Mouse (Mus musculus) heart, embryonic 11.5 days (tissue): ENCODE measurements at regions not wholly inside any gene's neighbourhood (a gene's known extent, or its start where the extent isn't known, plus 50 kb on each side); places are given as distances from the start of the nearest gene placed in this dataset.

Source experiments
- ATAC-seq: fragments of 200-750 bp; cut with Nextera tagmentation; replicated peaks from 2 replicates; pipeline ENCODE4 v1.8.0; 2017; ENCODE audit warnings: moderate library complexity; ENCODE audit not compliant: insufficient number of reproducible peaks, low FRiP score, low TSS enrichment
- H3K27ac ChIP-seq: fragments of 300-500 bp; sonication (generic); 2 replicates; pipeline ENCODE4 v1.5.1; 2014; ENCODE audit warnings: mild to moderate bottlenecking, low read depth, low read length
- H3K27me3 ChIP-seq: fragments of 300-500 bp; sonication (generic); 2 replicates; pipeline ENCODE4 v1.6.1; 2014; ENCODE audit warnings: mild to moderate bottlenecking, low read length, mixed read lengths; ENCODE audit not compliant: control insufficient read depth, insufficient read depth
- H3K36me3 ChIP-seq: fragments of 300-500 bp; sonication (generic); 2 replicates; pipeline ENCODE4 v1.6.1; 2014; ENCODE audit warnings: mild to moderate bottlenecking, low read length, moderate library complexity, mixed read lengths; ENCODE audit not compliant: control insufficient read depth, insufficient read depth
- H3K4me1 ChIP-seq: fragments of 300-500 bp; sonication (generic); 2 replicates; pipeline ENCODE4 v1.6.1; 2014; ENCODE audit warnings: low read length; ENCODE audit not compliant: control insufficient read depth, insufficient read depth
- H3K4me2 ChIP-seq: fragments of 300-500 bp; sonication (generic); 2 replicates; pipeline ENCODE4 v1.6.1; 2014; ENCODE audit warnings: mild to moderate bottlenecking, moderate library complexity
- H3K4me3 ChIP-seq: fragments of 300-500 bp; sonication (generic); 2 replicates; pipeline ENCODE4 v1.5.1; 2014; ENCODE audit warnings: low read depth, low read length
- H3K9ac ChIP-seq: fragments of 300-500 bp; sonication (generic); 2 replicates; pipeline ENCODE4 v1.6.1; 2014; ENCODE audit warnings: mild to moderate bottlenecking, low read depth, low read length, moderate library complexity
- H3K9me3 ChIP-seq: fragments of 300-500 bp; sonication (generic); replicated peaks from 2 replicates; pipeline ENCODE4 v1.6.1; 2016; ENCODE audit warnings: low read length; ENCODE audit not compliant: control insufficient read depth
- WGBS: fragments of 180-500 bp; shearing (Covaris S2); extraction: QIAGEN DNeasy Blood & Tissue Kit; methylation state at CpG from one replicate; pipeline ENCODE4 v1.1.7; 2014; ENCODE audit not compliant: insufficient replicate concordance; 5-methylcytosine and 5-hydroxymethylcytosine counted together

DNA sequence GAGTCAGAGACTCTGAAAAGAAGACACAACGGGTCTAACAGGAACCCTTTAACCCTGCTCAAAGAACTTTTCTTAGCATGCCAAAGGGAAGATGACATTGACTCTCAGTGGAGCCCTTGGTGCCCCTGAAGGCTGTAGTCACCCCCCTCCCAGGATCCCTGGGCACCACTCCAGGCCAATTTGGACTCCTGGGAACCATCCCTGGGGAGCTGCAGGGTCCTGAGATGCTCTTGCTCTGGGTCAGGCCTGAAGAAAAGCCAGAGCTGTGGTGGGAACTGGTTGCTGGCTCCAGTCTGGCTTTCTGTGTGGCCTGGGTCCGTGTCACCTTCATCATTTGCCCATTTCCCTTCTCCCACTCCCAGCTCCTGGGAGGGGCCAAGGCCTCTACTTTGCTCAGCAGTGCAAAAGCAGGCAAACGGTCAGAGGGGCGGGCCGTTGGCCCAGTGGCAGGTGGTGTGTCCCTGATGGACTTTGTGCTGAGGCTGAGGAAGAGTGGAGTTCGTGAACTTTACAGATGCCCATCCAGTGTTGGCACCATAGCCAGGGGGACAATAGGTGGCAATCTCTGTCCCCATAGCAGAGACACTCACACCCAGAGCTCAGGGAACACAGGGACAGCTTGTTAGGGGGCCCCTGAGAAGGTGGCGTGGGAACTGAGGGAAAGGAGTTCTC, 69.1 kb upstream of the Ccnd1 start:
- H3K27ac ChIP-seq = no peak overlapping the region
- no peaks in the 10 kb centered on the region for H3K27me3 ChIP-seq
- no peaks in the 10 kb centered on the region for H3K4me1 ChIP-seq
- WGBS = 71% methylated on average over 7 of the region's 7 CpGs
- no peak overlapping the region for H3K4me3 ChIP-seq
- H3K4me2 ChIP-seq = no peak overlapping the region
- no peak for ATAC-seq
- no peak overlapping the region for H3K9ac ChIP-seq
- no peaks in the 10 kb centered on the region for H3K9me3 ChIP-seq
- H3K36me3 ChIP-seq = no peaks in the 10 kb centered on the region

DNA sequence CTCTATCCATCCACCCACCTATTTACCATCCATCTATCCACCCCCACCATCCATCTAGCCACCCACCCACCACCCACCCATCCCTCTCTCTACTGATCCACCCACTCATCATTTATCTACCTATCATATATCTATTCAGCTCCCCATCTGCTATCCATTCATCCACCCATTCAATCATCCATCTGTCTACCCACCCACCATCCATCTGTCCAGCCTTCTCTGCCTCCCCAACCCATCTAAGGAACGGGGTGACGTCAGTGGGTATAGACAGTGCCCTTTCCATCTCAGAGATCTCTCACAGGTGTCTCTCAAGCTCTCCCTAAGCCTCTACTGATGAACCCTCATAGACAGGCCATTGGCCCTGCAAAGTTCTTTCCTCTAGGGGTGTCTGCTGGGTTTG, 67.5 kb upstream of the Ccnd1 start:
- ATAC-seq = no peak
- H3K9ac ChIP-seq = no peak overlapping the region
- no peak overlapping the region for H3K27ac ChIP-seq
- no peaks in the 10 kb centered on the region for H3K27me3 ChIP-seq
- no peak overlapping the region for H3K4me2 ChIP-seq
- H3K36me3 ChIP-seq = no peaks in the 10 kb centered on the region
- WGBS = 80% methylated on average over 2 of the region's 2 CpGs
- no peaks in the 10 kb centered on the region for H3K9me3 ChIP-seq
- no peak overlapping the region for H3K4me3 ChIP-seq
- no peaks in the 10 kb centered on the region for H3K4me1 ChIP-seq

DNA sequence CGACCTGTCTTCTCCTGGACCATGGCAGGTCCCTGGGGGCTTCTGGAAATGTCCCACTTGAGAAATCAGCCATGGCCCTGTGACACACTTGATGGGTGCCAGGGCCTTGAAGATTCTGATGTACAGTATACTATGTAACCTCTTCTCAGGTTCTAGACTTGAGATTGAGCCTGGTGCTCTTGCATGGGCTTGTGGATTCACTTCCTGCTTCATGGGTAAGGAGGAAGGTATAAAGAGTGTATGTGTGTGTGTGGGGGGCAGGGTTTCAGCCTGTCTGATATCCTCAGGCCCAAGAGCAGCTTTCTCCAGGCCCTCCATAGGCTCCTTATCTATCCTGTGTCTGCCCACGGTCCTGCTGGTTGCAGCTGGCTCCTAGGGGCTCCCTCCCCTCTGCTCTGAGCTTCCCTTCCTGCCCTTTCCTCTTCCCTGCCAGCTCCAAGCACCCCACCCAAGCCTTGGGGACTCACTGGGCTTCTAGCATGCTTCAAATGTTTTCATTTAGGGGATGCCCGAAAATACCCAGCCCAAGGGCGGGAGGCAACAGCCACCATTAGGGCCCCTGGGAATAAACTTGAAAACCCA, 61.9 kb upstream of the Ccnd1 start:
- H3K4me1 ChIP-seq = peaks cover 5% of the 10 kb centered on the region; the same call in 1 of the 2 replicates
- H3K27ac ChIP-seq = no peak overlapping the region
- H3K9ac ChIP-seq = no peak overlapping the region
- no peaks in the 10 kb centered on the region for H3K9me3 ChIP-seq
- H3K4me3 ChIP-seq = no peak overlapping the region
- 32% methylated on average over 4 of the region's 4 CpGs for WGBS
- H3K27me3 ChIP-seq = no peaks in the 10 kb centered on the region
- no peak for ATAC-seq
- H3K36me3 ChIP-seq = no peaks in the 10 kb centered on the region
- H3K4me2 ChIP-seq = no peak overlapping the region

DNA sequence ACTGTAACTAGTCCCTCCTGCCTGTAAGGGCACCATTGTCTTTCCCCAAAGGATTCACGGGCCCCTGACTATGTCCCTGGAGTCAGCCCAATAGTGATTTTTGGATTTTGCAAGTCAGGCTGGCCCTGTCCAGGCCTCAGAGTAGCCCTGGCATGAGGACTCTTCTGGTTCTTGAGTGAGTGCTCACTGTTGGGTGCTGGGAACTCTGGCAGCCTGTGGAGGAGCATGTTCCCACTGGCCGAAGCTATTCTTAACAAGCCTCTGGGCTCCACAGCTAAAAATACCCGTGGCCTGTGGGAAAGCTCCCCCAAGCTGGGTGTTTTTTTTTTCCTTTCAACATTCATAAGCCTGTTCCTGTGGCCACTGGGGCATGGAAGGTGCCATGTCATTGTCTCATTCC, 60.0 kb upstream of the Ccnd1 start:
- no peak overlapping the region for H3K4me3 ChIP-seq
- H3K27me3 ChIP-seq = no peaks in the 10 kb centered on the region
- H3K9me3 ChIP-seq = no peaks in the 10 kb centered on the region
- peaks cover 8% of the 10 kb centered on the region; the same call in 1 of the 2 replicates for H3K4me1 ChIP-seq
- H3K9ac ChIP-seq = no peak overlapping the region
- no peak for ATAC-seq
- H3K36me3 ChIP-seq = no peaks in the 10 kb centered on the region
- H3K4me2 ChIP-seq = no peak overlapping the region
- no peak overlapping the region for H3K27ac ChIP-seq
- WGBS = 49% methylated on average over 3 of the region's 3 CpGs

DNA sequence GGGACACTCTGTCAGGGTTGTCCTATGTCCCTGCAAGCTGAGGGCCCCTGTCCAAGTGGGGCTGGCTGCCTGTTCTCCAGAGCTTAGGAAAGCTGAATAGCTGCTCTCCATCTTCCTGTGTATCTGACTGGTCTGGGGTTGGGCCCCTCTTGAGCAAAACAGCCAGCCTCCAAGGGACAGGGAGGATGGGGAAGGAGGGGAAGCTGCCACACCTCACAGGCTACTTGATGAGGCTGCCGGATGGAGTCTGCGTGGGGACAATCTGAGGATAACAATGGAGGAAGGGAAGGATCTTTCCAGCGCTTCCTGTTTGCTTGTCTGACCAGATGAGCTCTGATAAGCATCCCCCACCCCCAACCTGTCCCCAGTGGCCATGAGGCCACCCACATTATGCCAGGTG, 57.1 kb upstream of the Ccnd1 start:
- 44% methylated on average over 3 of the region's 3 CpGs for WGBS
- peaks cover 8% of the 10 kb centered on the region; the same call in 1 of the 2 replicates for H3K4me1 ChIP-seq
- H3K9me3 ChIP-seq = no peaks in the 10 kb centered on the region
- no peak for ATAC-seq
- no peak overlapping the region for H3K4me2 ChIP-seq
- H3K36me3 ChIP-seq = no peaks in the 10 kb centered on the region
- H3K9ac ChIP-seq = no peak overlapping the region
- H3K27ac ChIP-seq = no peak overlapping the region
- H3K4me3 ChIP-seq = no peak overlapping the region
- H3K27me3 ChIP-seq = no peaks in the 10 kb centered on the region

DNA sequence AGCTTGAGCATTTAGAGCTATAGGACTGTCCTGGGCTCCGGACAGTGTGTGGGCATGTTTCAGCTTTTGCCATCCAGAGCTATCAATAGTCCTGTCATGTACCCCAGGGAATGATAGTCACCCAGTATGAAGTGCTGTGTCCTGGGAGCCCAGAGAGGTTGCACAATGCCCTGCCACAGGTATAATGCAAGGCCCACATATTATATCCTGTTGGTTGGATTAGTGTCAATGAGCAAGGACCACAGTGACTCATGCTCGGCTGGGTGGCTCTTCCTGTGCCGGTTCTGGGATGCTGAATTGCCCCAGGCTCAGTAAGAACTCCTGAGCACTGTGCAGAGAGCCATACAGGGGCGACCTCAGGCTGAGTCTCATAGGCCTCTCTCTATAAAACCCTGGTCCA, 54.5 kb upstream of the Ccnd1 start:
- H3K27ac ChIP-seq = no peak overlapping the region
- no peak overlapping the region for H3K9ac ChIP-seq
- WGBS = 73% methylated on average over 4 of the region's 4 CpGs
- no peaks in the 10 kb centered on the region for H3K36me3 ChIP-seq
- H3K27me3 ChIP-seq = no peaks in the 10 kb centered on the region
- peaks cover 8% of the 10 kb centered on the region; the same call in 1 of the 2 replicates for H3K4me1 ChIP-seq
- H3K4me3 ChIP-seq = no peak overlapping the region
- ATAC-seq = no peak
- no peak overlapping the region for H3K4me2 ChIP-seq
- H3K9me3 ChIP-seq = no peaks in the 10 kb centered on the region

DNA sequence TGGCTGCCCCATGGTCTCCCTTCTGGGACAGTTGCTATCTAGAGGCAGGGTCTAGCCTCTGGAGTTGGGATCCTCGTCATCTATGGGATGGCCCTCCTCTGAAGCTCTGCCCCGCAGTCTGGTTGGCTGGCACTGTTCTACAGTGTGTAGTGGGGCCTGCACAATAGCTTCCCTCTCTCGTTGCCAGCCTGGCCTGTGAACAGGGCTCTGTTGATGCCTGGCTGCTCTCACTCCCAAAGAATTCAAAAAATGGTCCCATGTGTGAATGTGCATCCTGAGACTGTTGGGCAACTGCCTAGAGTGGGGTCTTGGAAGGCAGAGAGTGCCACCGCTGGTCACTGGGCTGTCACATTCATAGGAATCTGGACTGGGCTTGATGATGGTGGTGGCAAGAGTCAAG, 53.8 kb upstream of the Ccnd1 start:
- Histone ChIP-seq H3K4me3 (no peak overlapping the region), H3K9me3 (no peaks in the 10 kb centered on the region), H3K27ac (no peak overlapping the region), H3K9ac (no peak overlapping the region), H3K27me3 (no peaks in the 10 kb centered on the region), H3K4me2 (no peak overlapping the region), H3K4me1 (peaks cover 8% of the 10 kb centered on the region; the same call in 1 of the 2 replicates), H3K36me3 (no peaks in the 10 kb centered on the region)
- WGBS = 69% methylated on average over 4 of the region's 4 CpGs
- no peak for ATAC-seq

DNA sequence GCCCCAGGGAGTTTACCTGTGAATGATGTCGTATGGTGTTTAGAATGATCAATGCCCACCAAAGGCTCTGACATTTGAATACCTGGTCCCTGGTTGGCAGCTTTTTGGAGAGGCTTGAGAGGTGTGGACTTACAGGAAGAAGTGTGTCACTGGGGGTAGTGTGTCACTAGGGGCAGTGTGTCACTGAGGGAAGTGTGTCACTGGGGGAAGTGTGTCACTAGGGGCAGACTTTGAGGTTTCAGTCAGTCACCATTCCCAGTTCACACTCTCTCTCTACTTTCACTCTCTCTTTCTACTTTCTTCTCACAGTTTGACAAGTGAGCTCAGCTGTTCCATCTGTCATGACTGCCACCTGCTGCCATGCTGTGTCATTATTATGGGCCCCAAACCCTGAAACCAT, 52.0 kb upstream of the Ccnd1 start:
- H3K9ac ChIP-seq = no peak overlapping the region
- H3K27ac ChIP-seq = no peak overlapping the region
- 88% methylated on average over 1 of the region's 1 CpGs for WGBS
- no peak for ATAC-seq
- H3K9me3 ChIP-seq = no peaks in the 10 kb centered on the region
- no peak overlapping the region for H3K4me3 ChIP-seq
- H3K4me1 ChIP-seq = peaks cover 5% of the 10 kb centered on the region; the same call in 1 of the 2 replicates
- H3K4me2 ChIP-seq = no peak overlapping the region
- no peaks in the 10 kb centered on the region for H3K36me3 ChIP-seq
- no peaks in the 10 kb centered on the region for H3K27me3 ChIP-seq
